Mouse (Mus musculus): ENCODE data around the gene Tmprss11f.
A peak's percentile ranks its signal among the peaks of the same experiment; 100 is the strongest.
"Not testable (repeated sequence)": the region's sequence is repeated elsewhere in the genome, so short reads cannot be mapped to it uniquely, and the experiment has no call there.

Tmprss11f gene

DNA sequence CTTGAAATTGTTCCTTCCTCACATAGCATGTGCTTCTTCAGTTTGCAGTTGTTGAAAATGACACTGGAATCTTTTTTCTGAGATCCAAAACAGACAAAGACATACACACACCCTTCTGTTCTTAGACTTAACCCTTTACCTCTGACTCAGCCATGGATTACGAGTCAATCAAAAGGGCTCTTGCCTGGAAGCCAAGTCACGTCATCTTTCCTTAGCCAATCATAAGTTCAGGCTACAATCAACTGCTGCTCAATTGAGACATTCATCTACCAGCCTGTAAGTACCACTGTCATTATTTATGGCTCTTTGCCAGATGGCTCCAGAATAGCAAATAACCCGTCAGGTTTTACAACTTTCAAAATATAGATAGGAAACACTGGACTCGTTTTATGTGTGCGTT is at the start of gene Tmprss11f:
Tmprss11f (minus strand) TSS at position 101 of the 400 bp plus-strand sequence.
- no peak for DNase-seq (ENCODE audit: low spot score)

DNA sequence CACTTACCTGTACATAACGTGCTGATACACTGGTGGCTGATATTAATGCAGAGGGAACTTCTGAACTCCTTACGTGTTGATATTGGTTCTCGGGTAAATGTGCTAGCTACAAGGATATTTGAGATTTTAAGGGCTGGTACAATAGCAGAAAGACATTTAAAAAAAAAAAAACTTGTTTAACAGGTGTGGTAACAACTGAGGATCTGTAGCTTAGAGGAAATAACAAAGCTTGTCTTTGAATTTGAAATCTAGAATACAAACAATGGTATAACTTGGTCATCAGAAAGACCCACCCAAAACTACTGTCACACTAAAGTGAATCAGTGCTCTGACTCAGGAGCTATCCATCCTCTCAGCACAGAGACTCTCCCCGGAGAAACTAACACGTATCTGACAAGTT is 44.0 kb upstream of the Tmprss11f start, which contains the start of gene Tmprss11b:
Tmprss11b (minus strand) TSS at position 101 of the 400 bp plus-strand sequence.
- DNase-seq (ENCODE audit: low spot score), result no peak

DNA sequence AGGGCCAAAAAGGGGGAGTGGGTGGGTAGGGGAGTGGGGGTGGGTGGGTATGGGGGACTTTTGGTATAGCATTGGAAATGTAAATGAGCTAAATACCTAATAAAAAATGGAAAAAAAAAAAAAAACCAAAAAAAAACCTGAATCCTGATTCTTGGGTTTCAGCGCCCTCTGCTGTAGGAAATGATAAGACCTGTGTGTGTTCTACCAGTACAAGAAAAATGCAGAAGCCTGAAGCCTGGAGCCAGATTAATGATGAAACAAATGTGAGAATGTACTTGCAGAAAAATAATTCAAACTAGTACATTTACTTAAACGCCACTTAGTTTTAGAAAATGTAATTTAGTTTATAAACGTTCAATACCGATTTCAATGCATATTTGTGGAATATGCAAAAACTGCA is 17.0 kb upstream of the Tmprss11f start:
- DNase-seq (ENCODE audit: low spot score), result peak; percentile 54

DNA sequence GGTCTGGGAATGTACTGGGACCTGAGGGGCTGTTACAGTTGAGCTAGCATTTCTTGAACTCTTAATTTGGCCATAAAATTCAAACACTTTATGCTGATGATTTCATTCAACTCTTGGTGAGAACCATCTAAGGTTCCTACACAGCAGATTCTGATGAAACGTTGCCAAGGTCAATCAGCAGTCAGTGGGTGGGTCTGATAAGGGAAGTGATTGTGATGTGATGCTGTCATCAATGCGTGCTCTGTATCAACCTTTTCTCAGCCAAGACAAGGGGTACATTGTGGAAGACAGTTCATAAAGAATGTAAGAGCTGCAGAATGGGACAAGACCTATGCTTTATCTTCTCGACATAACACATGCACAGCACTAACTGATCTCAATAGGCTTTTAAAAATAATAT is 8.6 kb upstream of the Tmprss11f start:
- DNase-seq (ENCODE audit: low spot score), result no peak

DNA sequence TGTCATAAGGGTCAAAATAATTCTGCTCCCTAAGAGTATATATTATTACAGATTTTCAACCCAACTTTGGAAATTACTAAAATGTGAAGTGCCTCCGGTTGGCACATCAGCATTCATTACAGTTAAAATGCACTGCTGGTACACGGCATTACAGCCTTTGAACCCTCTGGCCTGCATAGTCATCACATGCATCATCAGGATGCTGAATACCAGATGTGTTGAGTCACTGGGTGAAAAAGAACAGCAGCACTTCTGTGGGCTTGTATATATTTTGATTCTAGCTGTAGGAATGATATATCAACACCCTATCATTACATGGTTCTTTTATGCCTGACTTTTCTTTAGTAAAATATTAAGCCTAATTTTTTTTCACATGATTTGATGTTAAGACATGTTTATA is 1.5 kb downstream of the Tmprss11f start:
- no peak for DNase-seq (ENCODE audit: low spot score)

DNA sequence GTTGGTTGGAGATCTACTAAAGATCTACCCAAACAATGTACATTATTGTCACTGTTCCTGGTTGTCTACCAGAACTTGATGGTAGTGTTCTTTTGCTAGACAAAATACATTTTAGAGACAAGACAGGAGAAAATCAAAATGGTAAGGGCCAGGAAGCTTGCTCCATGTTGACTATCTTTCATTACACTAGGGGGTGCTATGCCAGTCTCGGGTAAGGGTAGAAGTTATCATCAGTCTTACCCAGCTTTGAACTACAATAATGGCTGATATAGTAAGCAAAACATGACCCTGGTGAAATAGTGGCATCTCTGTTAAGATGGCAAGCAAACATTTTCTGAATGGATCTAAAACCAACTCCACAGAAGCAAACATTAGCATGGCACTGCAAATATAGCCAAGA is 10.4 kb downstream of the Tmprss11f start:
- no peak for DNase-seq (ENCODE audit: low spot score)

DNA sequence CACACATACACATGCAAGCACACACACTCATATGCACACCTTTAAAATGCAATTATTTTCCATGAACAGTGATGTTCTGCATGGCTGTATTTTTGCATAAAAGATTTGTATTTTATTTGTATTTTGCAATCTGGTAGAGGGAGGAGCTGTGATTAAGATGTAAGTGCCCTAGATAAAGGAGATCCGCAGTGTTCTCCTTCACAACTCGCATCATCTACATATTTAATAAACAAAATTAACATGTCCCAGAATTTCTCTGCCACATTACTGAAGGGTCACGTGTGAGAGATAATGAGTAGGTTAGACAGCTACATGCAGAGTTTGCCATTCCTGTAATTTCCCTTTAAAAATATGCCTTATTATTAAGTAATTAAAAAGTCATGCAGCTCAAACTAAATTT is 46.3 kb downstream of the Tmprss11f start:
- no peak for DNase-seq (ENCODE audit: low spot score)

DNA sequence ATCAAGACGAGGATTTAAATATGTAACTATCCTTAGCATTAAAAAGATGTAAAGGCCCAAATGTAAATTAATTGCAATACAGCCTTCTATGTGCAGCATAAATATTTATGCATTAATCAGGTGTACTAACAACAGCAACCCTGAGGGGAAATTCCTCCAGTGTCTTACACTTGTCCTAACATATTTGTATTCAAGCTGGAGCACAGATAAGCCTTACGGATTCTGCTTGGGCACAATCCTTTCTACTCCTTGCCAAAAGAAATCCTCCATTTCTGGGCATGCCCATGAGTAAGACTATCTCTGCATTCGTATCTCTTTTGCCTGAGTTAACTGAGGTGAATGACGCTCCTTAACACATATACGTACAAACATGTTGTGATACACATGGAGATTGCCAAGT is 49.6 kb downstream of the Tmprss11f start:
- no peak for DNase-seq (ENCODE audit: low spot score)

DNA sequence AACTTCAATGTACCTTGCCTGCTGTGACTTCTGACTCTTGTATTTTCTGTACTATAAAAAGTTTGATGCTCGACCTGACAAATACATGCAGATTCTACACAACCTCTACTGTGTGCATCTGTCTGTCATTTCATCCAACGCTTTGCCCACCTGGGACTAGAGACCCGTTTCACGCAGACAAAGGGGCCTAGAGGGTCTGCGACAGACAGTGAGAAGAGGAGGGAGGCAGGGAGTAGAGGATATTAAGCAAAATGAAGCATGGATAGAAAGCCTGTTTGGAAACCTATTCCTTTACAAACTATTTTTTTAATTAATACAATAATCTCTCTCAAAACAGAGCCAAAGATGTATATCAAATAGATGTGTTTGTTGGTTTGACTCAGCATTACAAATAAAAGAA is 50.2 kb downstream of the Tmprss11f start:
- DNase-seq (ENCODE audit: low spot score), result no peak

DNA sequence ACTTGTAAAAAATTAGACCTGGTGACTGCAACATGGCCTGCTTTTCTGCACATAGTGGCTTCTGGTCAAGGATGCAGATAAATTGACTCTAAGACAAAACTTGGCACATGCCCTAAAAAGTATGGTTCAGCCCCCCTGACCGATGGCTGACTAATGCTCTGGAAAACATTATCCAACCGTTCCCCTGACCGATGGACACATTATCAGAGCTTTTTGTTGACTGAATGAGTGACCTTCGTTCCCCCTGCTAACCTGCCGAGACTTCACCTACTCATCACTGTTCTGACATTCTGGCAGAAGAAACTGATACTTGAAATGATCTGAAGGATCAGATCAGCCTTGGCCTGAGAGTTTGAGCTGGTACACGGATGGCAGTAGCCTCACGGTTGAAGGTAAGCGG is 53.5 kb downstream of the Tmprss11f start:
- DNase-seq (ENCODE audit: low spot score), result not testable (repeated sequence)

DNA sequence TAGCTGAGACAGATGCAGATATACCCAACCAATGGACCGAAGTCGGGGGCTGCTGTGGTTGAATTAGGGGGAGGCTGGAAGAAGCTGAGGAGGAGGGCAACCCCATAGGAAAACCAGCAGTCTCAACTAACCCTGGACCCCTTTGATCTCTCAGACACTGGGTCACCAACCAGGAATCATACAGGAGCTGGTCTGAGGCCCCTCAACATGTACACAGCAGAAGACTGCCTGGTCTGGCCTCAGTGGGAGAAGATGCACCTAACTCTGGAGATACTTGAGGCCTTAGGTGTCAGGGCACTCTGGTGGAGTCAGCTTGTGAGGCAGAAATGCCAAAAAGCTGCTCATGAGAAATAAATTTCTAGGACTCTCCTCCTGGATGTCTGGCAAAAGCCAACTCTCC is 85.5 kb downstream of the Tmprss11f start:
- no peak for DNase-seq (ENCODE audit: low spot score)

DNA sequence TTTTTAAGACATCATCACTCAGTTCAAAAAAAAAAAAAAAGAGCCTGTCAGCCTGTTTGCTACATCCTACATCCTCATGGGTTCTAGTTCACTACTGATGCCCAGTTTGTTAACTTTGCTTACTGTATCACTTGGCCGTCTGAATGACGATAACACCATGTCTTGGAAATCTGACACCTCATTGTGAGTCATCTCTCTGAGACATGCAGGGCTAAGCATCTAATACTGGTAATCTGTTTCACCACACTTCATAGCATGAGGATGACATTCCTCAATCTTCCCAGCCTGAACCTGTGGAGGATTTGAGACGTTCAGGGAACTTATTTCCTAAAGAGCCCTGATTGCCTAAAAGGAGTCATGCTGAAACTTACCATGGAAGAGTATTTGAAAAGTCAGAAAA is 91.6 kb downstream of the Tmprss11f start:
- DNase-seq (ENCODE audit: low spot score), result no peak

DNA sequence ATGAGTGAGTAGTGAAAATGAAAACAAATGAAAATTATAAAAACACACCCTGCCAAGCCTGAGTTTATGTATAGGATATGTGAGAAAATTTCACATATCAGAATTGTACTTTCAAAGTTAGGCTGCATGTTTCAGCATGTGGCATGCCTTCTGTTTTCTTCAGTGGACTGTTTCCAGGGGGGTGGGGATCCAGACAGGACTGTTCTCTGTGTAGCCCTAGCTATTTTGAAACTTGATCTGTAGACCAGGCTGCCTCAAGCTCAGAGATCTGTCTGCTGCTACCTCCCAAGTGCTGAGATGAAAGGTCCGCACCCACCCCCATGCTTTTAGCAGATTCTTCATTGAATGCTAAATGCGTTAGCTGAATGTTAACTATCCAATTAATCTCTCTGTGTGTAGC is 103.5 kb downstream of the Tmprss11f start:
- no peak for DNase-seq (ENCODE audit: low spot score)

DNA sequence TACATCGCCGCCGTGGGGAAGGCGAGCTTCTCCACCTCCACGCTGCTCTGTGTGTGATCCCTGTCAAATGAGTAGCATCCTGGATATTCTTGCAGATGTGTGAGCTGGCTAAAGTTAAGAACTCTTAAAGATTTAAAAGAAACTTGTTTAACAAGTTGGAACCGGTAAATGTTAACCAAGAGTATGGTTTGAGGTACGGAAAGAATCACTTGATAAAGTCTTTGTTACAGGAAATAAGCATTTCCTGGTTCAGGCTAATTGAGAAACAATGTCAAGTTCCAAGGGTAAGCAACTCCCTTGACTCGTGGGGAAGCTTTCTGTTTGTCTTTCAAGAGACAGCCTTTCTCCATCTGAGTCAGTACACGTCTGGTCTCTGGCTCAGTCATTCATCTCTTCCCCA is 113.7 kb downstream of the Tmprss11f start, which contains the start of gene Tmprss11g:
Tmprss11g (minus strand) TSS at position 101 of the 400 bp plus-strand sequence.
- no peak for DNase-seq (ENCODE audit: low spot score)

DNA sequence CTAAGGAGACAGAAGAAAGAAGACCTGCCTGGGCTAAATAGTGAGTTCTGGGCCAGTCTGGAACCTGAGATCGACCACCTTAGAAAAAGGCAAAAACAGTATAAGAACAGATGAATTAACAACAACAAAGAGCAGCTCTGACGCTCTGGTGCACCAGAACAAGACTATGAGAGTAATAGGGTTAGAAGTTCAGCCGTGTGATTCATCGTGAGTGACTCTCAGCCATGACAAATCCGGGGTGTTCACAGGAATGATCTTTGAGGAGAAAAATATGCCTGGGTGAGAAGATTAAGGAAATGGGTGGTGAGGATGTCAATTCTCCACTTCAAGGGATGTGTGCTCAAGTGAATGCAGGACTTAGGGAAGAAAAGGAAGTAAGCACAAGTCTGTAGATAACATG is 120.7 kb downstream of the Tmprss11f start:
- no peak for DNase-seq (ENCODE audit: low spot score)

DNA sequence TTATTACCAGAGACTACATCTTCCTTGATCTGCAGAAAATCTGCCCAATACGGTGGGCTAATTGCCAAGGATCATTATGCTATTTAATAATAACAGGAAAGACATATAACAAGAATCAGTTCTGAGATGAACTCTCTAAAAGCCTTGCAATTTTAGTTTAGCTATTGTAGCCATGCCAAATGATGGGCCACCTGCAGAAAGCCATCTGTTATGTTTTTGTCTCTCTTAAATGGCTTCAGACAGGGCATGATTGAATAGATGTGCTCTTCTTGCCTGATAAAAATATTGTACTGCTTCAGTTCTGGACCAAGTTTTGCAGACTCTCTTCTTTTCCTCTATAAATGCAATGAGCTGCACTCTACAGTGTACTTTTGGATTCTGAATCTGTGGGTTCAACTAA is 138.8 kb downstream of the Tmprss11f start:
- DNase-seq (ENCODE audit: low spot score), result no peak

DNA sequence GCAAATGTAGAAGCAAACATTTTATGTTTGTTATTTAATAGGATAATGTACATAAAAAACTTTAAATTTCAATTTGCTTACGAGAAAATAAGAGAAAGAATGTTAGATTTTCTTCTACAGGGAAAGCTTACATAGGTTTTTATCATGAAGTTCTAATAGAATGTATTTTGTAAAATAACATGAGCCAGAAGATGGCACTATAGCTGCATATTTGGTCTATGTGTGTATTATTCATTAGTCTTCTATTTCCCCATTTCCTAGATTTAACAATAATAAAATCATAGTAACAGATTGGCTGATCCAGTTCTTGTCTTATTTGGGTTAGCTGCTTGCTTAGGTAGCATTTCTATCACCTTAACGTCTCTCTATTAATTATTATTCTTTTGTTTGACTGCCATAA is 149.7 kb downstream of the Tmprss11f start:
- DNase-seq (ENCODE audit: low spot score), result no peak

DNA sequence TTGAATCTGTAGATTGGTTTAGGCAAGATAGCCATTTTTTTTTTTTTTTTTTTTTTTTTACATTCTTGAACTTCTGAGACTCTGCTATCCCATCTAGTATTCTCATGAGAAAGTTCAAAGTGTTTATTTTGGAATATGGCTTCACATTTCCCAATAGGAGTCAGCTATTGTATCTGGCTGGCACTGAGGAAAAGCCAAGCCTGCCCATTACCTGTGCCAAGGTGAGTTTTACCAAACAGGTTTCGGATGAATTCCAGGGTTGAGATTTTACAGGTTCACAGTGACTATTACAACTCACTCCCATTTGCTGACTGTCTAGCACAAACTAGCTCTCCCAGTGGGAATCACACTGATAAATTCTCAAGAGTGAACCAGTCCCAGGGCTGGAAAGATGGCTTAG is 150.2 kb downstream of the Tmprss11f start:
- DNase-seq (ENCODE audit: low spot score), result no peak

DNA sequence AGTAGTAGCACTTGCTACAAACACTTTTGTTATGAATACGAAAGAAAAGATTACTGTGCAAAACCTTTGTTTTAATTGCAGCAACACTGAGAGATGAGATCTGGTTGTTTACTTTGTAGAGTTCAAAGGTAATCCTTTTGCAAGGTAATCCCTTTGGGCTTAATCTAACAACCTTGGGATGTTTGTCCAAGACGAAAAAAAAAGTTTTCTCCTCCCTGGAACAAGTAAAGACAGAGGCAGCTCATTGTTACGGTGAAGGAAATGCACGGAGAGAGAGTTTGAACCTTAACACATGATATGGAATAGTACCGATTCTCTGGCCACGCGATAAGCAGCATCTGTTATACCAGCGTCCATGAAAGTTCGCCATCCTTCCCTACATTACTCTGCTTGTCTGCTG is 158.4 kb downstream of the Tmprss11f start:
- no peak for DNase-seq (ENCODE audit: low spot score)

Measured in testis, postnatal 10 days (tissue).